Mouse (Mus musculus) limb, embryonic 15.5 days (tissue): Measurements from ENCODE around the gene Ccdc85c. TPM values are rescaled to one million over a fixed set of nuclear protein-coding genes. Genes with fewer than 3 reads are reported as not detected.
A peak's percentile ranks its signal among the peaks of the same experiment; 100 is the strongest.

ENCODE experiments used
- ATAC-seq: fragments of 200-750 bp; cut with Nextera tagmentation; 2 replicates; pipeline ENCODE4 v1.8.0; 2017; ENCODE audit warnings: low read depth, moderate TSS enrichment; ENCODE audit not compliant: insufficient number of reproducible peaks, low FRiP score, low TSS enrichment
- H3K27ac ChIP-seq: fragments of 300-500 bp; sonication (generic); 2 replicates; pipeline ENCODE4 v1.5.1; 2015; ENCODE audit warnings: moderate library complexity, mild to moderate bottlenecking, inconsistent platforms
- H3K27me3 ChIP-seq: fragments of 300-500 bp; sonication (generic); 2 replicates; pipeline ENCODE4 v1.6.1; 2015; ENCODE audit warnings: inconsistent platforms
- H3K36me3 ChIP-seq: fragments of 300-500 bp; sonication (generic); 2 replicates; pipeline ENCODE4 v1.6.1; 2015; ENCODE audit warnings: inconsistent platforms
- H3K4me1 ChIP-seq: fragments of 300-500 bp; sonication (generic); 2 replicates; pipeline ENCODE4 v1.6.1; 2015; ENCODE audit warnings: inconsistent platforms
- H3K4me2 ChIP-seq: fragments of 300-500 bp; sonication (generic); 2 replicates; pipeline ENCODE4 v1.6.1; 2015; ENCODE audit warnings: mild to moderate bottlenecking, inconsistent platforms
- H3K4me3 ChIP-seq: fragments of 300-500 bp; sonication (generic); 2 replicates; pipeline ENCODE4 v1.5.1; 2015; ENCODE audit warnings: mild to moderate bottlenecking, inconsistent platforms
- H3K9ac ChIP-seq: fragments of 300-500 bp; sonication (generic); 2 replicates; pipeline ENCODE4 v1.6.1; 2015; ENCODE audit warnings: inconsistent platforms
- H3K9me3 ChIP-seq: fragments of 300-500 bp; sonication (generic); 2 replicates; pipeline ENCODE4 v1.6.1; 2016; ENCODE audit warnings: inconsistent platforms
- WGBS: fragments of 180-500 bp; shearing (Covaris S2); methylation state at CpG from one replicate; pipeline ENCODE4 v1.1.7; 2015; 5-methylcytosine and 5-hydroxymethylcytosine counted together
- polyA plus RNA-seq: library from polyadenylated mRNA; unstranded; fragments of >200 nt; fragmentation: Nextera tagmentation; extraction: Ambion mirVana; gene quantifications from 2 replicates; pipeline ENCODE4 v1.2.1, GENCODE M21; 2015

Ccdc85c gene
- polyA plus RNA-seq, 1 experiment from 2014 or later = 4.7 TPM

DNA sequence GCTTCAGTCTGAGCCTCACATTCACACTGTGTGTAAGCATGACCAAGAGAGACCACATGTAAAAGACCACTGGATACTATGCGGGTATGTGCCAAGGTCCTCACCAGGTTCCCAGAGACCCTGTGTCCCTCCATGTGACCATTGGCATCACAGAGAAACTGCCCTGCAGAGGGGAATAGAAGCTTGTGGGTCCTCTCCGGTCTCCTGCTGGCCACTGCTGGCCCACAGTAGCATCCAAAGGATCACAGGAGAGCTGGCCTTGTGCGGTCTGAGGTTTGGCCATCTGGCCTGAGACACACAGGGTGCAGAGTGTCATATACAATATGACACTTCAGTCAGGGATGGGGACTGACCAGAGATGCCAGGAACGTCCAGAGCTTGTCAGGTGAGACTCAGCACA lies 34.8 kb upstream of the Ccdc85c start:
- 87% methylated on average over 4 of the region's 4 CpGs for WGBS

DNA sequence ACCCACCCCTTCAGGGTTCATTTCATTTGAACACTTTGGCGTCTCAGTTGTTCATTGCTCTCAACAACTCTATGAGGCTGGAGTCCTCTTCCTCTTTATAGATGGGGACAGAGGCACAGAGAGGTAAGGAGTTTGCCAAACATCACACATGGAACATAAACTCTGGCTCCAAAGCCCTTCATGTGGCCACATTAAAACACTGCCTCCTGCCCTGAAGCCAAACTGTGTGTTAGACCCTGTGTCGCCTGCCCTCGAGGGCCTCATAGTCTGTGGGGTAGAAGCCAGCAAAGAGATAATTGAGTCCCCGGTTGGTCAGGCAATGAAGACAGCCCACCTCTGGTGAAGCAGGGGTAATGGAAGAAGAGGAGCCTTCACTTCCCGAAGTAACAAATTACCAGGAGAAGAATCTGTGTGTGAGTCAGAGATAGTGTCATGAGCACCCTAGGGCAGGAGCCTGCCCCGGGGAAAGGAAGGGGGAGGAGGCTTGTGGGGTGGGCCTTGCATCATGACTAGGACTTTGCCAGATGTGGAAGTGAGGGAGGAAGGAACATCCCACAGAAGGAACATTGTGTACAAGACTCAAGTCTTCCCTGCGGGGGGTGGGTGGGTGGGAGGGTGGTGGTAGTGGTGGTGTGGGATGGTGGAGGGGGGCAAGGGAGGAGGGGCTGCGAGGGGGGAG lies 34.0 kb upstream of the Ccdc85c start:
- H3K9ac ChIP-seq = no peak overlapping the region
- peaks cover 31% of the 10 kb centered on the region for H3K4me1 ChIP-seq
- ATAC-seq = no peak

More for the DNA sequence above, 34.8 kb upstream of the Ccdc85c start:
- H3K4me1 ChIP-seq = peaks cover 31% of the 10 kb centered on the region
- no peak overlapping the region for H3K4me2 ChIP-seq
- no peaks in the 10 kb centered on the region for H3K36me3 ChIP-seq
- no peak overlapping the region for H3K9ac ChIP-seq
- no peak overlapping the region for H3K4me3 ChIP-seq
- H3K27me3 ChIP-seq = peaks cover 33% of the 10 kb centered on the region
- ATAC-seq = no peak
- H3K9me3 ChIP-seq = no peaks in the 10 kb centered on the region
- no peak overlapping the region for H3K27ac ChIP-seq

DNA sequence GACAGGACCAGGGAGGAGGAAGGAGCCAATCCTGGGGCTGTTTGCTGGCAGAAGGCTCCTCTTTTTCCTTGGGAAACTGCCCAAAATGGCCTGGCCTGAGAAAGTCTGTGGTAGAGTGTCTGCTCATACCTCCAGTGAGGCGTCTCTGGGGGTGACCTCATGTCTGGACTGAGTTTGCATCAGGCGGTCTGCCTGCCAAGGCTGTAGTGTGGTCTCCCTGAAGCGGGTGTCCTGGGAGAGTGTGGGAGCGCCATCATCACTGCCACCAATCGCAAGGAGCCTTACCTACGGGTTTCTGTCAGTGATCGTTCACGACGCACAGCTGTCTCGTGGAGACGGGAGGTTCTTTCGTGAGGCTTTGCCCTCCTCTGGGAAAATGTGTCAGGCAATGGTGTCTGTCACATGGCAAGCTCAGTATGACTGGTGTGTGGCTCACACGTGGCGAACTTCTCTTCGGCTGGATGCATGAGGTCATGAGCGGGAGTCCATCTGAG lies 33.2 kb upstream of the Ccdc85c start:
- no peaks in the 10 kb centered on the region for H3K9me3 ChIP-seq
- peaks cover 45% of the 10 kb centered on the region for H3K27me3 ChIP-seq
- H3K36me3 ChIP-seq = no peaks in the 10 kb centered on the region
- WGBS = 70% methylated on average over 16 of the region's 16 CpGs
- ATAC-seq = peak; percentile 32; the same call in 1 of the 2 replicates
- no peak overlapping the region for H3K4me2 ChIP-seq
- no peak overlapping the region for H3K27ac ChIP-seq
- H3K4me3 ChIP-seq = no peak overlapping the region
- H3K9ac ChIP-seq = no peak overlapping the region
- H3K4me1 ChIP-seq = peaks cover 31% of the 10 kb centered on the region

More for the DNA sequence above, 34.0 kb upstream of the Ccdc85c start:
- WGBS = 47% methylated on average over 8 of the region's 8 CpGs
- Histone ChIP-seq H3K4me2 (no peak overlapping the region), H3K27ac (no peak overlapping the region), H3K4me3 (no peak overlapping the region), H3K27me3 (peaks cover 40% of the 10 kb centered on the region), H3K9me3 (no peaks in the 10 kb centered on the region), H3K36me3 (no peaks in the 10 kb centered on the region)

DNA sequence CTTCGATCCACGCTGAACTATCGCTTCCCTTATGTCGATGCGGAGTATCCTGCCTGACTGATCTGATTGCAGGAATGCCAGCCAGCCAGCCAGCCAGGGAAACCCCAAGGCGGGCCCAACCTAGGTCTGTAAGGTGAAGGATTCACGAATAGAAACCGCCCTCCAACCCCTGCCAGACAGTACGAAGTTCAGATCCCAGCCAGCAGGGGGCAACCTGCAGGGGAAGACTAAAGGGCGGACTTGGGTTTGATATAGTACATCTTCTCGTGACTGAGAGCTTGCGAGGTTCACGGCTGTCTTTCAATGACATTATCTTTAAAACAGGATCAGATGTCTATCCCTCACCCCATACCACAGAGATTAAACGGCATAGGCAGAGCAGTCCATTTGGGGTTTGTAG lies 32.3 kb upstream of the Ccdc85c start:
- peak overlapping the region; percentile 14; the same call in 1 of the 2 replicates for H3K4me2 ChIP-seq
- no peak for ATAC-seq
- peaks cover 47% of the 10 kb centered on the region for H3K27me3 ChIP-seq
- no peaks in the 10 kb centered on the region for H3K36me3 ChIP-seq
- no peak overlapping the region for H3K4me3 ChIP-seq
- H3K9me3 ChIP-seq = no peaks in the 10 kb centered on the region
- H3K27ac ChIP-seq = no peak overlapping the region
- H3K4me1 ChIP-seq = peaks cover 31% of the 10 kb centered on the region
- no peak overlapping the region for H3K9ac ChIP-seq
- 21% methylated on average over 14 of the region's 14 CpGs for WGBS

DNA sequence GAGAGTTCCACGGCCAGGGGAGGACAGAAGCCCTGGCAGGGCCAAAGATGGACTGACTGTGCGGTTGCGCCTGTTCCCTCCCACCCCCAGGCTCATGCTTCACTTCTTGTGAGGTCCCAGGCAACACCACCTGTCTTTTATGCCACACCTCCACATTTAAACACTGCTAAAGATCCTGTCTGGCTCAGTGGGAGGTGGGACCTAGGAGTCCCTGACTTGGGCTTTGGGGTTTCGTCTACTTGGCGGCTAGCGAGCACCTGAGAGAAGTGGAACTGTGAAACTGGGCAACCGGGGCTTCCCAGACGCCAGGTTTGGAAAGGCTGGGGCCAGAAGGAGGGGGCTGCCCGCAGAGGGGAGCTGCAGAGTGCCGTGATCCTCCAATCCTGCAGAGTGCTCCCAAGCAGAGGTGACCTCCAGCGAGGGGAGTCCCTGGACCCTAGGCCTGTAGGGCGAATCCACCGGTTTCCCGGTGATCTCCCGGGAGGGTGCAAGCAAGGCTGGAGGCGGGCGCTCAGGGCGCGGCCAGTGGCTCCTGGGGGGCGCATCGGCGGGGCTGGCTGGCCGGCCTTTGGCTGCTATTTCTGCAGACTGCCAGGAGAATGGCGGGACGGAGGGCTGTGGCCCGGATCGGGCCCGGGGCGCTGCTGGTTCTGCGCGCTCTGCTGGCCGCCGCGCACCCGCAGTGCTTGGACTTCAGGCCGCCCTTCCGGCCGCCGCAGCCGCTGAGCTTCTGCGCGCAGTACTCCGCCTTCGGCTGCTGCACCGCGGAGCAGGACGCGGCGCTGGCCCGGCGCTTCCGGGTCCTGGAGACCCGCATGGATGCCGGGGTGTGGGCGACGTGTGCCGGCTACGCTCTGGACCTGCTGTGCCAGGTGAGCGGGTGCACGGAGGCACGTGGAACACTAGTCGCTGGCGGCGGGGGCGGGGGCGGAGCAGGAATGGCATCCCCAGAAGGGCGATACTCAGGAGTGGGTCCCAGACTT lies 30.9 kb upstream of the Ccdc85c start, which contains the start of gene Hhipl1:
TSS of gene Hhipl1 (plus strand) at position 459 of the 983 bp plus-strand sequence.
- Histone ChIP-seq H3K9ac (peak within 1 kb of the TSS; percentile 53), H3K27ac (no peak within 1 kb of the TSS), H3K4me1 (peaks cover 36% of the 10 kb centered on the region), H3K4me3 (peak within 1 kb of the TSS; percentile 56), H3K36me3 (no peaks in the 10 kb centered on the region), H3K9me3 (no peaks in the 10 kb centered on the region), H3K4me2 (peak within 1 kb of the TSS; percentile 95), H3K27me3 (peaks cover 49% of the 10 kb centered on the region)
- 2% methylated on average over 66 of the region's 67 CpGs for WGBS
- ATAC-seq = 0 out of 2 replicates have a peak, but pooled peaks have one; percentile 33

DNA sequence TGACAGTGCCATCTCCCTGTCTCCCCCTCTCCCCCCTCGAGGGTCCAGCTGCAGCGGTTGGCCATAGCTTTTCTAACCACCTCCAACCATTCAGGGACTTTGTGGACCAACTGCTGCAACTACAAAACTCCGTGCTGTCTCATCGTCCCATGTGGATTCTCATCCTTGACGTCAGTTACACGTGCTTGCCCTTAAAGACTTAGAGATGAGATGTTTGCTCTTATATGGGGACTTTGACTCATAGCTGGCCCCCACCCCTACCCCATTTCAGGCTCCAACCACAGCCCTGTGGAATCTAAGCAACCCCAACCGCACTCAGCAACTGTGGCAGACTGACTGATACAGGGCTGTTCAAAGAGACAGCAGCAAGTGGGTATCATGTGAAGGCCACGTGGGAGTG lies 29.9 kb upstream of the Ccdc85c start:
- no peak overlapping the region for H3K27ac ChIP-seq
- no peak for ATAC-seq
- no peak overlapping the region for H3K4me2 ChIP-seq
- no peak overlapping the region for H3K4me3 ChIP-seq
- peaks cover 38% of the 10 kb centered on the region for H3K4me1 ChIP-seq
- H3K9ac ChIP-seq = no peak overlapping the region
- H3K9me3 ChIP-seq = no peaks in the 10 kb centered on the region
- WGBS = 76% methylated on average over 8 of the region's 8 CpGs
- H3K36me3 ChIP-seq = no peaks in the 10 kb centered on the region
- H3K27me3 ChIP-seq = peaks cover 49% of the 10 kb centered on the region

DNA sequence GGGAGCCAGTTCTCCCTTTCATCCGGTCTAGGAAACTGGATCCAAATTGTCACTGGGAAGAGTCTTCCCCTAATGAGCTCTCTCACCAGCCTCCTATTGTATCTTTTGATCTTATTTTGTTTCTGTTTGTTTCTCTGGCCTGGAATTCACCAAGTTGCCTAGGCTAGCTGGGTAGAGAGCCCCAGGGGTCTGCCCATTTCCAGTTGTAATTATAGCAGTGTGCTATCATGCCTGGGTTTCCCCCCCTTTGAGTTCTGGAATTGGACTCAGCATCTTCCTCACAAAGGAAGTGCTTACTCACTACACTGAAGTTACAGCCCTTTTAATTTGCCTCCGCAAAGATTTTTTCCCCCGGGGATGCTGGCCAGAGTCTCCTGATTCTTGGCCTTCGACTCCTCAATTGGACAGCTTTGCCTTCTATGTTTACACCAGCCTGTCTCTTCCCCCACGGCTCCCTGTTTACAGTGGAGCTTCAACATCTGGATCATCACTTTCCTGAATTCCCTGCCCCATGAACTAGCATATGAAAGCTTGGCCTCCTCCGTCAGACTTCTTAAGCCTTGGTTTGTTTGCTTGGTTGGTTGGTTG lies 28.6 kb upstream of the Ccdc85c start:
- no peak overlapping the region for H3K9ac ChIP-seq
- H3K4me1 ChIP-seq = peaks cover 32% of the 10 kb centered on the region
- H3K4me3 ChIP-seq = no peak overlapping the region
- peaks cover 49% of the 10 kb centered on the region for H3K27me3 ChIP-seq
- H3K27ac ChIP-seq = no peak overlapping the region
- no peak for ATAC-seq
- WGBS = 44% methylated on average over 6 of the region's 6 CpGs
- H3K4me2 ChIP-seq = no peak overlapping the region
- H3K9me3 ChIP-seq = no peaks in the 10 kb centered on the region
- H3K36me3 ChIP-seq = no peaks in the 10 kb centered on the region

DNA sequence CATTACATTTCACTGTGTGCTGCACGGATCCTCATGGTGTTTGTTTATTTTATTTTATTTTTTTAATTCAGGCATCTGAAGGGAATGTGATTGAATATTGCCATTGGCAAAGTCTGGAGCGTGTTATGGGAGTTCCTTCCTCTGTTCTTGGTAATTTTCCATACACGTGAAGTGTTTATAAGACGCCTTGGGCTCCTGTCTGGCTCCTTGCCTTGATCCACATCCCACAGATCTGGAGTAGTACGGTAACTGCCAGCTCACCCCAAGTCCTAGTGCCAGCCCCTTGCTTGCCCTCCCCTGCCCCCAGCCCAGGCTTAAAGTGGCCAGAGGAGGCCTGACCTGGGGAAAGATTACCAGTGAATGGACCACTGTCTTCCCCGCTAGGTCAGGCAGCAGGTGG lies 25.8 kb upstream of the Ccdc85c start:
- WGBS = 40% methylated on average over 6 of the region's 6 CpGs
- ATAC-seq = no peak
- no peak overlapping the region for H3K4me2 ChIP-seq
- no peak overlapping the region for H3K27ac ChIP-seq
- H3K9me3 ChIP-seq = no peaks in the 10 kb centered on the region
- no peak overlapping the region for H3K9ac ChIP-seq
- no peaks in the 10 kb centered on the region for H3K36me3 ChIP-seq
- peaks cover 26% of the 10 kb centered on the region for H3K27me3 ChIP-seq
- no peak overlapping the region for H3K4me3 ChIP-seq
- peaks cover 12% of the 10 kb centered on the region for H3K4me1 ChIP-seq

DNA sequence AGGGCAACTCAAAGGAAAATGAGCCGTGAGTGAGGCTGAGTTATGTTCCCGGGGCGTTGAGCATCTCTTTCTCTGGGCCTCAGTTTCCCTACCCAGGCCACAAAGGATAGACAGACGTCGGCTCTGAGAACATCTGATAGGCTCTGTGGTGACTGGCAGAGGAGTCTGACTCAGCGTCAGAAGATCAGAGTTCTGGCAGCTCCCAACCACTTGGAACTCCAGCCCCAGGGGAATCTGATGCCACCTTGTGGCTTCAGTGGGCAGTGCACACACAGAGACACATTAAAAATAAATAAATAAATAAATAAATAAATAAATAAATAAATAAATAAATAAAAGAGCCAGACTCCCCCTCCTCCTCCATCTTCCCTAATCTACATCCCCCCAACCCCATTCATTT lies 21.8 kb upstream of the Ccdc85c start:
- H3K27ac ChIP-seq = no peak overlapping the region
- WGBS = 82% methylated on average over 6 of the region's 6 CpGs
- no peaks in the 10 kb centered on the region for H3K9me3 ChIP-seq
- no peak overlapping the region for H3K4me2 ChIP-seq
- no peak overlapping the region for H3K4me3 ChIP-seq
- no peak overlapping the region for H3K9ac ChIP-seq
- H3K4me1 ChIP-seq = peaks cover 26% of the 10 kb centered on the region
- no peaks in the 10 kb centered on the region for H3K36me3 ChIP-seq
- no peak for ATAC-seq
- no peaks in the 10 kb centered on the region for H3K27me3 ChIP-seq

DNA sequence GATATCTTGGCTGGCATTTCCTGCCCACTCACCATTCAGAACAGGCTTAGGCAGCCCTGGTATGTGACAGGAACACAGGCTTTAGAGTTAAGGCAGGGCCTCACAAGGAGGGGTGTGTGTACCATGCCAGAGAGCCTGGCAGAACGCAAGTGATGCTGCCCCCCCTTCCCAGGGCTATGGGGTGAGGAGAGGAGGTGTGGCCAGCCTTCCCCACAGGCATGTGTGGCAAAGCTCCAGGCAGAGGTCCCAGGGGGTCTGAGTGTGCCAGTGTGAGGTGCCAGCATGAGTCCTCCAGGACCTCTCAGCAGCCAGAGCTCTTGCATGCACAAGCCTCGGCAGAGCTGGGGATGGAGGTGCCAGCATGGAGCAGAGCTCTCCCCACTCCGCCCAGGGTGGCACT lies 19.4 kb upstream of the Ccdc85c start:
- H3K4me2 ChIP-seq = no peak overlapping the region
- ATAC-seq = no peak
- H3K27ac ChIP-seq = no peak overlapping the region
- no peaks in the 10 kb centered on the region for H3K36me3 ChIP-seq
- 0 out of 2 replicates have a peak, but pooled peaks cover 3% of the 10 kb centered on the region for H3K27me3 ChIP-seq
- no peak overlapping the region for H3K4me3 ChIP-seq
- no peaks in the 10 kb centered on the region for H3K9me3 ChIP-seq
- no peak overlapping the region for H3K9ac ChIP-seq
- 53% methylated on average over 3 of the region's 3 CpGs for WGBS
- H3K4me1 ChIP-seq = peaks cover 20% of the 10 kb centered on the region

DNA sequence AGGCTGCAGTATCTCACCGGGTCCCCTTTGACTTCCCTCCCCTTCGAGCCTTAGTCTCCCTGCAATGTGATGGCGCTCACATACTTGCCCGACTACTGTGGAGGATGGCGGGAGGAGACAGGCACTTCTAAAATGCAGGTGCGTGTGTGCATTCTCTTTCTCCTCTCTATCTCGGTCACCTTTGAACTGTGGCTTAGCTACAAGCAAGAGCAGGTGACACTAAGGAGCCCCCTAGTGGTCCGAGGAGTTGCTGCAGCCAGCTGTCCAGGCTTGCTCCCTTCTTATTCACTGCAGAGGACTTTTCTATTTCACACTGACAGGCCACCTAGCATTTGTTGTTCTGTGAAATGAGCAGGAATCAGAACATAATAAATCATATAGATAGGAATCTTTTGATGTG lies 17.7 kb upstream of the Ccdc85c start:
- H3K4me1 ChIP-seq = peaks cover 20% of the 10 kb centered on the region
- H3K4me2 ChIP-seq = peak overlapping the region; percentile 19
- no peaks in the 10 kb centered on the region for H3K36me3 ChIP-seq
- H3K27ac ChIP-seq = no peak overlapping the region
- H3K4me3 ChIP-seq = no peak overlapping the region
- WGBS = 1% methylated on average over 8 of the region's 8 CpGs
- H3K9me3 ChIP-seq = no peaks in the 10 kb centered on the region
- no peak overlapping the region for H3K9ac ChIP-seq
- ATAC-seq = no peak
- 0 out of 2 replicates have a peak, but pooled peaks cover 3% of the 10 kb centered on the region for H3K27me3 ChIP-seq
